Mouse (Mus musculus) liver, adult 2 months (tissue): ENCODE measurements around the gene Sprr2a1.
"Not testable (repeated sequence)": the region's sequence is repeated elsewhere in the genome, so short reads cannot be mapped to it uniquely, and the experiment has no call there.

Source experiments
- CTCF ChIP-seq: fragments of 200-500 bp; IDR thresholded peaks from 2 replicates; pipeline ENCODE4 v1.5.1; 2011; ENCODE audit warnings: low read depth, low read length, control low read depth
- POLR2A ChIP-seq: fragments of 200-500 bp; IDR thresholded peaks from 2 replicates; pipeline ENCODE4 v1.6.1; 2011; ENCODE audit warnings: low read length, control low read depth; ENCODE audit not compliant: insufficient read depth; ENCODE audit errors: extremely low read depth

GRCm38 (mm10) chr3:92215569-92215968 lies at the start of gene Sprr2a1, which contains the start of gene Sprr2a2:
- TF ChIP-seq CTCF, POLR2A: not testable (repeated sequence)
